Mouse (Mus musculus) liver, postnatal 0 days (tissue): ENCODE measurements at regions not wholly inside any gene's neighbourhood (a gene's known extent, or its start where the extent isn't known, plus 50 kb on each side); places are given as distances from the start of the nearest gene placed in this dataset.

ENCODE experiments used
- ATAC-seq: fragments of 200-750 bp; cut with Nextera tagmentation; 2 replicates; pipeline ENCODE4 v1.8.0; 2017; ENCODE audit warnings: mild to moderate bottlenecking, moderate library complexity
- DNase-seq: peaks from one replicate; pipeline ENCODE4 v3.0.0-alpha.2; 2016
- H3K27ac ChIP-seq: fragments of 300-500 bp; sonication (generic); 2 replicates; pipeline ENCODE4 v1.5.1; 2014; ENCODE audit warnings: antibody characterized with exemption, moderate library complexity, mild to moderate bottlenecking, low read depth
- H3K27me3 ChIP-seq: fragments of 300-500 bp; sonication (generic); 2 replicates; pipeline ENCODE4 v1.6.1; 2014; ENCODE audit warnings: low read length, control low read depth, mixed read lengths; ENCODE audit not compliant: insufficient read depth
- H3K36me3 ChIP-seq: fragments of 300-500 bp; sonication (generic); replicated peaks from 2 replicates; pipeline ENCODE4 v1.6.1; 2014; ENCODE audit warnings: mild to moderate bottlenecking, control low read depth, low read length, moderate library complexity, mixed read lengths; ENCODE audit not compliant: insufficient read depth
- H3K4me1 ChIP-seq: fragments of 300-500 bp; sonication (generic); 2 replicates; pipeline ENCODE4 v1.6.1; 2014; ENCODE audit warnings: antibody characterized with exemption, mild to moderate bottlenecking, control low read depth; ENCODE audit not compliant: insufficient read depth
- H3K4me2 ChIP-seq: fragments of 300-500 bp; sonication (generic); 2 replicates; pipeline ENCODE4 v1.6.1; 2014; ENCODE audit warnings: low read depth, mild to moderate bottlenecking, low read length, moderate library complexity, mixed read lengths
- H3K4me3 ChIP-seq: fragments of 300-500 bp; sonication (generic); 2 replicates; pipeline ENCODE4 v1.5.1; 2014; ENCODE audit warnings: low read depth, low read length
- H3K9ac ChIP-seq: fragments of 300-500 bp; sonication (generic); replicated peaks from 2 replicates; pipeline ENCODE4 v1.6.1; 2014; ENCODE audit warnings: mild to moderate bottlenecking, moderate library complexity
- H3K9me3 ChIP-seq: fragments of 300-500 bp; sonication (generic); 2 replicates; pipeline ENCODE4 v1.6.1; 2016; ENCODE audit warnings: mild to moderate bottlenecking, control low read depth, low read length, mixed read lengths
- CTCF ChIP-seq: sonication (generic); IDR thresholded peaks from 2 replicates; pipeline ENCODE4 v1.5.1; 2016; ENCODE audit warnings: antibody characterized with exemption, low read depth
- EP300 ChIP-seq: IDR thresholded peaks from 2 replicates; pipeline ENCODE4 v1.6.1; 2016; ENCODE audit warnings: antibody characterized with exemption, low read depth, mild to moderate bottlenecking
- WGBS: fragments of 180-500 bp; shearing (Covaris S2); extraction: QIAGEN DNeasy Blood & Tissue Kit; methylation state at CpG from one replicate; pipeline ENCODE4 v1.1.7; 2014; ENCODE audit not compliant: insufficient replicate concordance; 5-methylcytosine and 5-hydroxymethylcytosine counted together

DNA sequence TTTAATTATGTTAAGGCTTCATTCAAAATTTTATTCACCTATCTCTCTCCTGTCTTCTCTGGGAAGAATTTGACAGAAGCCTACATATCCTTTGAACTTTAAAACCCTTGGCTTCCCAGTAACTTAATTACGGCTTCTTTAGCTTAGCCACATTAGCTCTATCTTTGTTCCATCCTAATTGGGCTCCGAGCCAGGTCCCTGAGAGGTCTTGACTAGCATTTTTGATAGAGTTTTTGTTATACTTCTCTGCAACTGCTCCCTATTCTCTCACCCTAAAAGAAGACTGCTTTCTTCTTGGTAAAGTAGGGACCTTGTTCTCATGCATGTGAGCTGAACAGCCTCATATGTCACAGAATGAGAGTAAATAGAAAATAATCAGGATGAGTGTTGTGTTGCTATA is 115.1 kb upstream of the Nox3 start:
- no peak overlapping the region for H3K27ac ChIP-seq
- TF ChIP-seq EP300: no peak
- TF ChIP-seq CTCF: no peak
- no peaks in the 10 kb centered on the region for H3K4me1 ChIP-seq
- ATAC-seq (no peak), DNase-seq (no peak)
- no peak overlapping the region for H3K9ac ChIP-seq
- no peaks in the 10 kb centered on the region for H3K36me3 ChIP-seq
- H3K9me3 ChIP-seq: no peaks in the 10 kb centered on the region
- WGBS: 63% methylated on average over 2 of the region's 2 CpGs
- no peaks in the 10 kb centered on the region for H3K27me3 ChIP-seq
- H3K4me3 ChIP-seq: no peak overlapping the region
- H3K4me2 ChIP-seq: no peak overlapping the region

DNA sequence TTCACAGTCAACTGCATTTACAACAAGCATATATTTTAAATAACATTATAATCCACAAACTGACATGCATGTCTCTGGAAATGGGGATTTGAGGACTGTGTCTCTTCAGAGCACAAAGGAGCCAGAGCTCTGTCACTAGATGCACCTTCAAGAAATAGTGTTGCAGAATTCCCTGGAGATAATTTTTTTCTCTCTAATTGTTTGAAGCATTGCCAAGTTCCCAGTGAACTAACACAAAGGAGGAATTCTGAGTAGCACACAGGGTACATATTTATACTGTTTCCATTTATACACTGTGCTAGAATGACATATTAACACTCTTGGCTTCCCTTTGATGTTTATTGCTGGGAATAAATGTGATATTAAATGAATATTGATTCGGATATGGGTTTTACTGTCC is 107.4 kb upstream of the Nox3 start:
- H3K9ac ChIP-seq: no peak overlapping the region
- 77% methylated on average over 1 of the region's 1 CpGs for WGBS
- DNase-seq (no peak), ATAC-seq (no peak)
- H3K9me3 ChIP-seq: no peaks in the 10 kb centered on the region
- H3K4me3 ChIP-seq: no peak overlapping the region
- H3K4me1 ChIP-seq: no peaks in the 10 kb centered on the region
- no peak overlapping the region for H3K27ac ChIP-seq
- no peak overlapping the region for H3K4me2 ChIP-seq
- H3K27me3 ChIP-seq: no peaks in the 10 kb centered on the region
- TF ChIP-seq EP300 (no peak), CTCF (no peak)
- H3K36me3 ChIP-seq: no peaks in the 10 kb centered on the region

GRCm38 (mm10) chr17:3792597-3792996 is 96.5 kb upstream of the Nox3 start:
- peak; percentile 55 for ATAC-seq
- Histone ChIP-seq H3K27me3 (no peaks in the 10 kb centered on the region), H3K9ac (no peak overlapping the region), H3K4me3 (no peak overlapping the region), H3K4me1 (no peaks in the 10 kb centered on the region), H3K9me3 (no peaks in the 10 kb centered on the region), H3K4me2 (no peak overlapping the region), H3K27ac (no peak overlapping the region), H3K36me3 (no peaks in the 10 kb centered on the region)
- 23% methylated on average over 2 of the region's 2 CpGs for WGBS
- TF ChIP-seq EP300: no peak
- peak; percentile 47 for TF ChIP-seq CTCF
- DNase-seq: peak; percentile 13

GRCm38 (mm10) chr17:3782156-3782555 is 86.1 kb upstream of the Nox3 start:
- Histone ChIP-seq H3K36me3 (no peaks in the 10 kb centered on the region), H3K4me3 (no peak overlapping the region), H3K9me3 (no peaks in the 10 kb centered on the region), H3K4me2 (no peak overlapping the region), H3K27me3 (no peaks in the 10 kb centered on the region), H3K4me1 (no peaks in the 10 kb centered on the region), H3K9ac (no peak overlapping the region), H3K27ac (no peak overlapping the region)
- DNase-seq (no peak), ATAC-seq (no peak)
- 76% methylated on average over 1 of the region's 1 CpGs for WGBS
- TF ChIP-seq CTCF (no peak), EP300 (no peak)

- TF ChIP-seq EP300 (no peak), CTCF (no peak)
- DNase-seq (no peak), ATAC-seq (no peak)
- H3K4me2 ChIP-seq: no peak overlapping the region
- H3K4me3 ChIP-seq: no peak overlapping the region
- H3K27ac ChIP-seq: no peak overlapping the region
- no peaks in the 10 kb centered on the region for H3K27me3 ChIP-seq
- no peak overlapping the region for H3K9ac ChIP-seq
- no peaks in the 10 kb centered on the region for H3K36me3 ChIP-seq
- no peaks in the 10 kb centered on the region for H3K4me1 ChIP-seq
- no peaks in the 10 kb centered on the region for H3K9me3 ChIP-seq
Observed at GRCm38 (mm10) chr17:3777691-3778090, 81.6 kb upstream of the Nox3 start.

DNA sequence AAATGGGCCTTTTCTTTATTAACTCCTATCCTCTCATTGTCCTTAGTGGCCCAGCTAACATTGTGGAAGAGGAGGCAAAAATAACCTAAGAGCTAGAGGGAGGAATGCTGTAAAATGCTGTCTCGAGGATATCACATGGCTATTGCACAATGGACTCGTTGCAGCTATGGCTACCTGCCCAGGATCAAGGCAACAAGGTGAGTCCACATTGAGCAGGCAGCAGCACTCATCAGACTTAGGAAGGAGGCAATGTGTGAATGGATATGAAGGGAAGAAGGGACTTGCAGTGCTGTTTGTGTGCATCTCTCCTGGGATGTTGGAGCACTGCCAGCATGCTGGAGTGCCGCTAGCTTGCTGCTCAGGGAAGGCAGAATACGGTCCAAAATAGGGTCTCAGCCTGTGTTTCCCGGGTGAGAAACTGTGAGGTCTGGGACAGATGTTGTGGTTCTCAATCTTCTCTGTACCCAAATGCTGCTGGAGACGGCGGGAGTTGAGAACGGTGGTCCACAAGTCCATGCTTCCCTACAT is 51.8 kb upstream of the Nox3 start:
- no peak for TF ChIP-seq EP300
- no peak for TF ChIP-seq CTCF
- ATAC-seq (no peak), DNase-seq (no peak)
- Histone ChIP-seq H3K27me3 (no peaks in the 10 kb centered on the region), H3K9me3 (no peaks in the 10 kb centered on the region), H3K9ac (no peak overlapping the region), H3K27ac (no peak overlapping the region), H3K4me1 (no peaks in the 10 kb centered on the region), H3K36me3 (no peaks in the 10 kb centered on the region), H3K4me3 (no peak overlapping the region), H3K4me2 (no peak overlapping the region)
- 82% methylated on average over 8 of the region's 8 CpGs for WGBS
